Mouse (Mus musculus): ENCODE results near the gene Atg10. TPM values are rescaled to one million over a fixed set of nuclear protein-coding genes. Genes with fewer than 3 reads are reported as not detected.

The Atg10 gene
- polyA plus RNA-seq, 1 experiment from 2014 or later, result 13.9 TPM

Other genes starting within 250 kb of the Atg10 start
- 197 and 209 TPM in 2 replicates for gene Ssbp2, start 236.3 kb upstream of the Atg10 start, polyA plus RNA-seq (2015; fragmentation: Nextera tagmentation; extraction: Ambion mirVana)

Measured in hindbrain, embryonic 16.5 days (tissue).